Mouse (Mus musculus): ENCODE results near the gene Zfp622. TPM values are rescaled to one million over a fixed set of nuclear protein-coding genes. Genes with fewer than 3 reads are reported as not detected.

Zfp622 gene
- polyA plus RNA-seq, 1 experiment from 2014 or later = 29.5 TPM

DNA sequence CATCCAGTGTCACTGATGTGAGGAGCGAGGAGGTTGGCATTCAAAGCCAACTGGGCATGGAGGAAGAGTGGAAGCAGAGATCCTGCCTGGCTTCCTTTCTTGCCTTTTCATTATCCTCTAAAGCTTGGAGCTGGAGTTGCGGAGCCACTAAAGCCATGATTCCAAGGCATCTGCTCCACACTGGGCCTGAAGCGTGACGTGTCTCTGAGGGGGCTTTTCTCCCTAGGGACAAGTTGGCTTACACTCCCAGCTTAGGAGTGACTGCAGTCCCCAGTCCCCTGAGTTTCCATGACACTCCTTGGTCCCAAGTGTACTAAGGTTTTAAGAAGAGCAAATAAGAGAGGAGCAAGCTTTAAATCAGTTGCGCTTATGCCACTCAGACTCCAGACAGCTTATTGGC, 38.5 kb downstream of the Zfp622 start:
- Histone ChIP-seq H3K27me3 (ENCODE audit: control insufficient read depth, insufficient read depth, low read length) (no peaks in the 10 kb centered on the region), H3K9me3 (ENCODE audit: control insufficient read depth, low read length) (no peaks in the 10 kb centered on the region), H3K4me2 (ENCODE audit: low read depth, low read length, severe bottlenecking) (no peak overlapping the region), H3K9ac (ENCODE audit: low read length) (no peak overlapping the region), H3K4me1 (replicated peaks; ENCODE audit: control insufficient read depth, insufficient read depth, low read length) (no peaks in the 10 kb centered on the region), H3K36me3 (ENCODE audit: control insufficient read depth, insufficient read depth, low read length) (no peaks in the 10 kb centered on the region), H3K4me3 (ENCODE audit: low read depth, low read length) (no peak overlapping the region), H3K27ac (ENCODE audit: low read depth, low read length) (no peak overlapping the region)
- DNase-seq (ENCODE audit: low spot score) (no peak), ATAC-seq (replicated peaks; ENCODE audit: low FRiP score) (no peak)
- WGBS = 85% methylated on average over 5 of the region's 5 CpGs

DNA sequence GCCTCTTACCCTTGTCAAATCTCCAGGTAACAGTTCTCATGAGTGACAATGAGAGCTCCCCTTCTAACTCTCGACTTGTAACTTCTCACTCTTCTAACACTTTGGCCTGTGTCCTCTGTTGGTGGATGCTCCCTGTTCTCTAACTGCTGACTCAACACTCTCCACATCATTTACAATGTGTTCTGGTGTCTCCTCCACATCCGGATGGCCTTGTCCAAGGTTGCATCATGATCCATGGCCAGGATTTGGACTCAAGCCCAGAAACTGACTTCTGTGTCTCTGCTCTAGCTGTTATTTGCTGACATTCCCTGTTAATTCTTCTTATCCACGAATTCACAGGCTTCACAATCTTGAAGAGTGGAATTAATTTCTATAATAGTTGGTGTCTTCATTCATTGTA, 47.5 kb downstream of the Zfp622 start:
- Histone ChIP-seq H3K4me3 (ENCODE audit: low read depth, low read length) (no peak overlapping the region), H3K9ac (ENCODE audit: low read length) (no peak overlapping the region), H3K4me1 (replicated peaks; ENCODE audit: control insufficient read depth, insufficient read depth, low read length) (no peaks in the 10 kb centered on the region), H3K36me3 (ENCODE audit: control insufficient read depth, insufficient read depth, low read length) (no peaks in the 10 kb centered on the region), H3K4me2 (ENCODE audit: low read depth, low read length, severe bottlenecking) (no peak overlapping the region), H3K9me3 (ENCODE audit: control insufficient read depth, low read length) (no peaks in the 10 kb centered on the region), H3K27me3 (ENCODE audit: control insufficient read depth, insufficient read depth, low read length) (no peaks in the 10 kb centered on the region), H3K27ac (ENCODE audit: low read depth, low read length) (no peak overlapping the region)
- ATAC-seq (replicated peaks; ENCODE audit: low FRiP score) (no peak), DNase-seq (ENCODE audit: low spot score) (no peak)
- WGBS = 86% methylated on average over 3 of the region's 3 CpGs

DNA sequence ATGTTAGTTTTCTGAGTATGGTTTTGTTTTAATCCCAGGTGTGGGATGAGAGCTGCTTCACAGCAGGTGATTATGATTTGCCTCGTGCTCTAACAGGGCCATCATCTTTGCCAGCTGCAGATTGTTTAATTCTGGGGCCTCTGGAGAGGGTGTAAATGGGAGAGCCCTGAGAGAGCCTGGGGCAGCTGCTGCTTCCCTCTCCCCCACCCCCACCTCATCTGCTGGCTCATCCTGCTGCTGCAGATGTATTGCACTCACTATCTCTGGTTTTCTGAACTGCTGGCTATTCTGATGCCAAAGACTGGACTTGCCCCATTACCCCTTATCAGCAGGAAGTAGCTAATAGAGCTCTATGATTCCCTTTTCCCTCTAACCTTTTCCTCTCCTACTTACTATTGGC, 56.4 kb downstream of the Zfp622 start:
- ATAC-seq (replicated peaks; ENCODE audit: low FRiP score) = no peak
- no peak overlapping the region for H3K4me2 ChIP-seq (ENCODE audit: low read depth, low read length, severe bottlenecking)
- H3K4me1 ChIP-seq (replicated peaks; ENCODE audit: control insufficient read depth, insufficient read depth, low read length) = no peaks in the 10 kb centered on the region
- no peaks in the 10 kb centered on the region for H3K27me3 ChIP-seq (ENCODE audit: control insufficient read depth, insufficient read depth, low read length)
- H3K27ac ChIP-seq (ENCODE audit: low read depth, low read length) = no peak overlapping the region
- no peaks in the 10 kb centered on the region for H3K9me3 ChIP-seq (ENCODE audit: control insufficient read depth, low read length)
- H3K9ac ChIP-seq (ENCODE audit: low read length) = no peak overlapping the region
- no peak for DNase-seq (ENCODE audit: low spot score)
- no peaks in the 10 kb centered on the region for H3K36me3 ChIP-seq (ENCODE audit: control insufficient read depth, insufficient read depth, low read length)
- 30% methylated on average over 1 of the region's 1 CpGs for WGBS
- H3K4me3 ChIP-seq (ENCODE audit: low read depth, low read length) = no peak overlapping the region

DNA sequence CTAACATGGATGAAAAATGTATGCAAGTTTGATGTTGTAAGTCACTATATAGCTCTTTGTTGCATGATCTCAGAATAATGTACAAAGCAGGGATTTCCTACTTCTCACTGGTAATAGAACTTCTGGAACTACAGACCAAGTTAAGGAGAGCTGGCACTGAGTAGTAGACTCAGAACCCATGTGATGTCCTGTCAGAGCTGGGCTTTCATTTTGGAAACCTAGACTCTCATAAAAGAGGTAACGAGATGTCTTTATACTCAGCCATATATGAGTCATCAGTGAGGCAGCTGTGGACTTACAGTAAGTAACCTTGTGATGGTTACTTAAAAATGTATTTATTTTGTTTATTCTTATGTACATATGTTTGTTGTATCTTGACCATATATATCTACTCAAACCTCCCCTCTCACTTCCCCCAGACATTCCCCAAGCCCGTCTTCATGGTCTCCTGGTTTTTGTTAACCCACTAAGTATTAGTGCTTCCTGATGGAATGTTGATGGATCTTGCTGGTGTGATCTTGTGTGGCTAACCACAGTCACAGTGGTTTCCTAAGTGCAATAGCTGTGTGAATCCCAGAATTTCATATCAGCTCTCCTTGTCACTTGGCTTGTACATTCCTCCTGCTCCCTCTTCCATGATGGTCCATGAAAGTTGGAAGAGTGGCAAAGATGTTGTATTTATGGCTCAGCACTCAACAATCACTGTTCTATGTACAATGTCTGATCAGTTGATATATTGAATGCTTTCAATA, 57.2 kb downstream of the Zfp622 start:
- Histone ChIP-seq H3K4me2 (ENCODE audit: low read depth, low read length, severe bottlenecking) (no peak overlapping the region), H3K4me3 (ENCODE audit: low read depth, low read length) (no peak overlapping the region), H3K9ac (ENCODE audit: low read length) (no peak overlapping the region), H3K27me3 (ENCODE audit: control insufficient read depth, insufficient read depth, low read length) (no peaks in the 10 kb centered on the region), H3K9me3 (ENCODE audit: control insufficient read depth, low read length) (no peaks in the 10 kb centered on the region), H3K4me1 (replicated peaks; ENCODE audit: control insufficient read depth, insufficient read depth, low read length) (no peaks in the 10 kb centered on the region), H3K36me3 (ENCODE audit: control insufficient read depth, insufficient read depth, low read length) (no peaks in the 10 kb centered on the region), H3K27ac (ENCODE audit: low read depth, low read length) (no peak overlapping the region)
- 88% methylated on average over 2 of the region's 2 CpGs for WGBS
- DNase-seq (ENCODE audit: low spot score) (no peak), ATAC-seq (replicated peaks; ENCODE audit: low FRiP score) (no peak)

Small RNA genes lying within 50 kb of the gene (microRNA-seq; reads per million reads assigned to microRNA genes)
- not detected for gene Mir7212 (ENCODE audit: insufficient number of aligned reads)

Other genes with a start within 250 kb of the Zfp622 start
- 2.1 and 2.2 TPM in 2 replicates for gene Retreg1, start 141.2 kb upstream of the Zfp622 start, polyA plus RNA-seq (2014; fragmentation: Nextera tagmentation; extraction: Ambion mirVana)